Mouse (Mus musculus) CH12.LX (cell line): ENCODE measurements around the gene Thap7. TPM values are rescaled to one million over a fixed set of nuclear protein-coding genes. Genes with fewer than 3 reads are reported as not detected.

Experiments
- DNase-seq: peaks from one replicate; pipeline ENCODE4 v3.0.0-alpha.2; 2013; ENCODE audit errors: extremely low read depth
- H3K27ac ChIP-seq: 2 replicates; pipeline ENCODE4 v1.5.1; 2012; ENCODE audit warnings: low read depth, mild to moderate bottlenecking, control low read depth, moderate library complexity; ENCODE audit not compliant: insufficient read depth
- H3K27me3 ChIP-seq: replicated peaks from 2 replicates; pipeline ENCODE3; 2012; ENCODE audit warnings: inconsistent platforms
- H3K36me3 ChIP-seq, 2 experiments: replicated peaks in 1 of 2; 2 replicates each; pipeline versions ENCODE3 to v1.6.1; 2012; ENCODE audit warnings: inconsistent platforms in 1 of 2, low read length in 1 of 2, mild to moderate bottlenecking in 1 of 2, mixed read lengths in 1 of 2, moderate library complexity in 1 of 2; ENCODE audit not compliant: control insufficient read depth in 1 of 2, insufficient read depth in 1 of 2
- H3K4me1 ChIP-seq, 2 experiments: 2 replicates each; pipeline ENCODE4 v1.6.1; 2012; ENCODE audit warnings: inconsistent platforms in 1 of 2, moderate library complexity in 1 of 2; ENCODE audit not compliant: insufficient read depth in 2 of 2, control insufficient read depth in 1 of 2
- H3K4me2 ChIP-seq: 2 replicates; pipeline ENCODE4 v1.6.1; 2012; ENCODE audit warnings: low read depth, mild to moderate bottlenecking, control low read depth; ENCODE audit not compliant: poor library complexity, insufficient read depth, severe bottlenecking
- H3K4me3 ChIP-seq, 3 experiments: fragments of 150-350 bp in 1 of 3; sonication (generic) in 1 of 3; replicated peaks in 1 of 3; 2 replicates each; pipeline versions ENCODE3 to v1.5.1; 2011 to 2012; ENCODE audit warnings: low read depth in 2 of 3, low read length in 2 of 3, mild to moderate bottlenecking in 2 of 3, moderate library complexity in 2 of 3, control low read depth in 1 of 3, improper control_type of control experiment in 1 of 3, inconsistent platforms in 1 of 3, mixed read lengths in 1 of 3; ENCODE audit not compliant: poor library complexity in 1 of 3
- H3K79me2 ChIP-seq: replicated peaks from 2 replicates; pipeline ENCODE4 v1.6.1; 2012; ENCODE audit warnings: mild to moderate bottlenecking, moderate library complexity; ENCODE audit not compliant: control insufficient read depth, poor library complexity, insufficient read depth, severe bottlenecking; ENCODE audit errors: extremely low read depth
- H3K9ac ChIP-seq: 2 replicates; pipeline ENCODE4 v1.6.1; 2012; ENCODE audit warnings: low read depth, mild to moderate bottlenecking, control low read depth, moderate library complexity; ENCODE audit not compliant: insufficient read depth
- H3K9me3 ChIP-seq: replicated peaks from 2 replicates; pipeline ENCODE3; 2012; ENCODE audit warnings: low read length, inconsistent platforms, mixed read lengths
- BHLHE40 ChIP-seq: IDR thresholded peaks from 2 replicates; pipeline ENCODE4 v1.6.1; 2011; ENCODE audit warnings: mild to moderate bottlenecking, low read depth, low read length, improper control_type of control experiment
- CHD1 ChIP-seq: IDR thresholded peaks from 2 replicates; pipeline ENCODE4 v1.6.1; 2012; ENCODE audit warnings: low read depth, low read length, improper control_type of control experiment, inconsistent platforms
- E2F4 ChIP-seq: IDR thresholded peaks from 2 replicates; pipeline ENCODE4 v1.6.1; 2011; ENCODE audit warnings: low read depth, low read length, improper control_type of control experiment; ENCODE audit not compliant: insufficient replicate concordance
- ETS1 ChIP-seq: conservative IDR thresholded peaks from 2 replicates; pipeline ENCODE4 v1.6.1; 2012; ENCODE audit warnings: low read depth, mild to moderate bottlenecking, inconsistent platforms, low read length, improper control_type of control experiment, moderate library complexity
- GABPA ChIP-seq: IDR thresholded peaks from 2 replicates; pipeline ENCODE4 v1.6.1; 2012; ENCODE audit warnings: low read depth, low read length, improper control_type of control experiment, inconsistent platforms; ENCODE audit not compliant: insufficient replicate concordance
- HCFC1 ChIP-seq: IDR thresholded peaks from 2 replicates; pipeline ENCODE4 v1.6.1; 2012; ENCODE audit warnings: low read depth, mild to moderate bottlenecking, inconsistent platforms, low read length, improper control_type of control experiment
- JUN ChIP-seq: IDR thresholded peaks from 2 replicates; pipeline ENCODE4 v1.6.1; 2011; ENCODE audit warnings: low read depth, mild to moderate bottlenecking, low read length, improper control_type of control experiment, moderate library complexity; ENCODE audit not compliant: insufficient read depth
- JUND ChIP-seq: conservative IDR thresholded peaks from 2 replicates; pipeline ENCODE4 v1.6.1; 2011; ENCODE audit warnings: low read depth, low read length, improper control_type of control experiment
- KAT2A ChIP-seq: IDR thresholded peaks from 2 replicates; pipeline ENCODE4 v1.6.1; 2012; ENCODE audit warnings: low read length, improper control_type of control experiment, inconsistent platforms; ENCODE audit not compliant: insufficient replicate concordance
- MEF2A ChIP-seq: IDR thresholded peaks from 2 replicates; pipeline ENCODE4 v1.6.1; 2014; ENCODE audit warnings: low read depth, mild to moderate bottlenecking, inconsistent platforms, low read length, improper control_type of control experiment, borderline replicate concordance
- NELFE ChIP-seq: IDR thresholded peaks from 2 replicates; pipeline ENCODE4 v1.6.1; 2011; ENCODE audit warnings: low read depth, low read length, improper control_type of control experiment
- POLR2AphosphoS2 ChIP-seq: IDR thresholded peaks from 2 replicates; pipeline ENCODE4 v1.6.1; 2011; ENCODE audit warnings: low read depth, low read length, improper control_type of control experiment
- SIN3A ChIP-seq: IDR thresholded peaks from 2 replicates; pipeline ENCODE4 v1.6.1; 2012; ENCODE audit warnings: low read length, improper control_type of control experiment, inconsistent platforms
- TBP ChIP-seq: conservative IDR thresholded peaks from 2 replicates; pipeline ENCODE4 v1.6.1; 2011; ENCODE audit warnings: low read depth, low read length, improper control_type of control experiment
- TCF12 ChIP-seq: IDR thresholded peaks from 2 replicates; pipeline ENCODE4 v1.6.1; 2014; ENCODE audit warnings: low read depth, mild to moderate bottlenecking, inconsistent platforms, low read length, improper control_type of control experiment
- UBTF ChIP-seq: IDR thresholded peaks from 2 replicates; pipeline ENCODE4 v1.6.1; 2012; ENCODE audit warnings: low read depth, mild to moderate bottlenecking, inconsistent platforms, low read length, improper control_type of control experiment, moderate library complexity
- USF1 ChIP-seq: IDR thresholded peaks from 2 replicates; pipeline ENCODE4 v1.6.1; 2014; ENCODE audit warnings: low read depth, mild to moderate bottlenecking, inconsistent platforms, low read length, improper control_type of control experiment
- ZC3H11A ChIP-seq: IDR thresholded peaks from 2 replicates; pipeline ENCODE4 v1.6.1; 2012; ENCODE audit warnings: low read depth, mild to moderate bottlenecking, inconsistent platforms, low read length, improper control_type of control experiment
- ZKSCAN1 ChIP-seq: IDR thresholded peaks from 2 replicates; pipeline ENCODE4 v1.6.1; 2012; ENCODE audit warnings: low read depth, inconsistent platforms, low read length, improper control_type of control experiment, borderline replicate concordance
- ZMIZ1 ChIP-seq: IDR thresholded peaks from 2 replicates; pipeline ENCODE4 v1.6.1; 2012; ENCODE audit warnings: low read depth, mild to moderate bottlenecking, inconsistent platforms, low read length, improper control_type of control experiment
- ZNF384 ChIP-seq: IDR thresholded peaks from 2 replicates; pipeline ENCODE4 v1.6.1; 2012; ENCODE audit warnings: low read depth, low read length, improper control_type of control experiment, inconsistent platforms
- dilution Hi-C: fragments of 300-500 bp; cut with MboI; formaldehyde crosslinking; loops from 2 replicates; pipeline ENCODE4 v1.14.3; 2020; ENCODE audit warnings: low sequenced_read_pairs; ENCODE audit not compliant: extremely low pct_unique_long_range_greater_than_20kb, extremely low pct_ligation_motif_present
- in situ Hi-C: fragments of 300-500 bp; cut with MboI; formaldehyde crosslinking; loops from 3 replicates; pipeline ENCODE4 v1.14.3; 2019; ENCODE audit warnings: low sequenced_read_pairs, low pct_ligation_motif_present, low pct_unique_long_range_greater_than_20kb, mixed read lengths
- polyA plus RNA-seq: library from polyadenylated mRNA; unstranded; fragments of >175 nt; gene quantifications from 2 replicates; pipeline ENCODE4 v1.2.1, GENCODE M21; 2012; ENCODE audit warnings: low read depth; ENCODE audit not compliant: insufficient read length
- total RNA-seq, 2 experiments: library from RNA; depleted of rRNA; stranded (reverse); fragments of 300-350 nt in 1 of 2; fragments of >200 nt in 1 of 2; gene quantifications; 2 replicates each; pipeline ENCODE4 v1.2.3; 2012 to 2014

The Thap7 gene
- total and polyA plus RNA-seq, 3 experiments, result 64.3 to 83.3 (median 79.4) TPM

DNA sequence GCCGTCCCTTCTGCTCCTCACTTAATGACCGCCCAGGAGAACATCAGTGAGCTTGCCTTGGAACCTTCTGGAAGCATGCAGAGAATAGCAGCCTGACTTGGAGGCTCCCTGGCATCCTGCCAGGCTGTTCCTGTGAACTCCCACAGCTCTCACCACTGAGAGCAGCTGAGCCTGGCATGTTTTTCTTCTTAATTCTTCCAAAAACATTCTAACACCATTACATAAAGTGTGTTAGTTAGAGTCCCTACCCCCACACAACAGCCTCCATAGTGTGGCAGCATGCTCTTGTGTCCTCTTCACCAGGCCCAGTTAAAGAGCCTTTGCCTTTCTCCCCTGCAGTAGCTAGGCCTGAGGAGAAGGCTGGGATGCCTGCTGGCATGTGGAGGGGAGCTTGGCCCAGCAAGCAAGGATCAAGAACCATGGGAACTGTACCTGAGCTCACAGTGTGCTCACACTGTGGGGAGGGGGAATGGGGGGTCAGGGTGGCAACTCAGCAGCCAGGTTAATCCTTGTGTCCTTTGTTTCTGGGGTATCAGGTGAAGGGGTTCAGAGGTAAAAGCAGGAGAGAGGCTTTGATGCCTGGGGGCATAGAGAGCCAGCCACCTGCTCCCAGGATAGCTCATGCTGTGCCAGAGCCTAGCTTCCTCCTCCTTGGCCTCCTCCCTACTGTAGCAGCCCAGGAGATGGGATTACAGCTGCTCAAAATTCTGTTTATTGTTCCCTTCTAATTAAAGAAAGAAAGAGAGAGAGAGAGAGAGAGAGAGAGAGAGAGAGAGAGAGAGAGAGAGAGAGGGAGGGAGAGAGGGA lies 34.2 kb downstream of the Thap7 start:
- no peaks in the 10 kb centered on the region for H3K79me2 ChIP-seq

GRCm38 (mm10) chr16:17491896-17492561 lies 38.9 kb downstream of the Thap7 start:
- TF ChIP-seq BHLHE40 (no peak), CHD1 (no peak), GABPA (no peak), ZC3H11A (no peak), UBTF (no peak), NELFE (no peak), ZKSCAN1 (no peak), ZNF384 (no peak), USF1 (no peak), KAT2A (no peak), ETS1 (no peak), E2F4 (no peak)
- no peak for DNase-seq
- in situ Hi-C loops, result no loop called here
- no peaks in the 10 kb centered on the region for H3K9me3 ChIP-seq
- no peak overlapping the region for H3K9ac ChIP-seq
- H3K4me1 ChIP-seq, result peaks cover 6 to 10% of the 10 kb centered on the region in 2 experiments; a peak in 3 of 4 replicates
- H3K4me2 ChIP-seq, result no peak overlapping the region
- H3K27me3 ChIP-seq, result peaks cover 32% of the 10 kb centered on the region
- dilution Hi-C loops, result no loop called here
- H3K79me2 ChIP-seq, result no peaks in the 10 kb centered on the region
- peaks cover 8 to 12% of the 10 kb centered on the region in 2 experiments for H3K36me3 ChIP-seq
- no peak overlapping the region for H3K27ac ChIP-seq
- no peak overlapping the region for H3K4me3 ChIP-seq

More for the DNA sequence above, 34.2 kb downstream of the Thap7 start:
- no peak overlapping the region for H3K27ac ChIP-seq
- H3K4me3 ChIP-seq, result no peak overlapping the region
- no peak overlapping the region for H3K9ac ChIP-seq
- H3K4me2 ChIP-seq, result no peak overlapping the region
- peaks cover 3 to 4% of the 10 kb centered on the region in 2 experiments; a peak in 3 of 4 replicates for H3K4me1 ChIP-seq
- dilution Hi-C loops (no loop called here), in situ Hi-C loops (no loop called here)
- TF ChIP-seq SIN3A (no peak), ZC3H11A (no peak), POLR2AphosphoS2 (no peak), ZNF384 (no peak), USF1 (no peak), TCF12 (no peak), UBTF (no peak), NELFE (no peak), ETS1 (no peak), JUND (no peak), MEF2A (no peak), HCFC1 (no peak), JUN (no peak), TBP (no peak), ZMIZ1 (no peak)
- H3K9me3 ChIP-seq, result no peaks in the 10 kb centered on the region
- no peak for DNase-seq
- H3K36me3 ChIP-seq, result no peaks in the 10 kb centered on the region
- peaks cover 56% of the 10 kb centered on the region for H3K27me3 ChIP-seq
